Mouse (Mus musculus) neutrophil, adult 59 days (primary cell): ENCODE data around the gene Tent4a. TPM values are rescaled to one million over a fixed set of nuclear protein-coding genes. Genes with fewer than 3 reads are reported as not detected.

Source experiments
- total RNA-seq, 2 experiments: library from RNA; stranded (reverse); gene quantifications; 1 replicate in 1 of 2; 2 replicates in 1 of 2; pipeline ENCODE4 v1.2.4; 2023

Gene Tent4a
- 10 to 100 TPM; 11.7 to 12.1 TPM for total RNA-seq

GRCm38 (mm10) chr13:69534334-69534653, at the start of gene Tent4a:
TSS of gene Tent4a (minus strand) at chr13:69534617.

GRCm38 (mm10) chr13:69533405-69534333, 748 bp downstream of the Tent4a start, which contains the start of gene Nsun2:
TSS of gene Nsun2 (plus strand) at chr13:69533746.

Other genes starting within 250 kb of the Tent4a start
- gene Nsun2, start 871 bp downstream of the Tent4a start, total RNA-seq: 10 to 100 TPM; 33.3 to 40.5 TPM
- gene Srd5a1, start 76.8 kb upstream of the Tent4a start, total RNA-seq: under 1 TPM; 0.77 to 0.84 TPM
- not detected for gene Ube2ql1, start 205.3 kb upstream of the Tent4a start, total RNA-seq